Mouse (Mus musculus) mouse trophoblast stem cell (cell line): ENCODE measurements at regions not wholly inside any gene's neighbourhood (a gene's known extent, or its start where the extent isn't known, plus 50 kb on each side); places are given as distances from the start of the nearest gene placed in this dataset.

Experiments
- in situ Hi-C, 2 experiments: fragments of 300-500 bp; cut with MseI, MboI; formaldehyde crosslinking; loops; 2 replicates in 1 of 2; 3 replicates in 1 of 2; pipeline ENCODE4 v1.15.1; 2025

DNA sequence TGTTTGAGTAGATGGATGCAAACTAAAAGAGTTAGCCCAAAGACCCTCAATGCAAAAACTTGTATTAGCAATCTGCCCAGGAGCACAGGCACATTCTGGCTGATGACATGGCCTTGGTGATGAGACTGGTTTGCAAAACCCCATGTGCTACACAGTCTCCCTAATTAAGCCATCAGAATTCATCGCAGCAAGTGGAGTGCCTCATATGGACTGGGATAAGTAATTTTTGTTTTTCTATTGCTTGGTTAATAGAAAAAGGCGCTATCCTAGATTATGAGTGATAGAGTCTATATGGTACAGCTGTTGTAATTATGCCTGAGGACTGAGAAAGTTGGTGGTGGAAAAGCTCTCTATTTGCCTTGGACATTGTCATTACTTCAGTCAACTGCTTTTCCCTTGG is 155.2 kb upstream of the Robo1 start:
- in situ Hi-C loops: no loop called here

DNA sequence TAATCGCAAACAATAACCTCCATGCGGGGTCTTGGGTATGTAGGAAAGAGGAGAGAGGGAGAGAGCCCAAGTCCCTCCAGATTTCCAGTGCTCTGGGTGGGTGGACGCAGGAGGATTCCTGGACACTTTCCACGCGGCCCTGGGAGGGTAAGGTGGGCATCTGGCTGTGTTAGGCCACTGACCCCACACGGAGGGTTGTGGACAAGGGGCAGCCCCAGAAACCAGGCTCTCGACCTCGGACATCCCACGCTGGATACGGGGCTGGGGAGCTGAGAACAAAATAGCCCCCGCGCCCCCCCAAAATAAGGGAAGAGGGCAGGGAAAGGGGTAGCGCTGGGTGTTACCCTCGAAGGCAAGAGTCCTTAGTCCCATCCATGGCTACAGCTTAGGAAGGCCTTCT is 150.2 kb upstream of the Robo1 start:
- in situ Hi-C loops: no loop called here

DNA sequence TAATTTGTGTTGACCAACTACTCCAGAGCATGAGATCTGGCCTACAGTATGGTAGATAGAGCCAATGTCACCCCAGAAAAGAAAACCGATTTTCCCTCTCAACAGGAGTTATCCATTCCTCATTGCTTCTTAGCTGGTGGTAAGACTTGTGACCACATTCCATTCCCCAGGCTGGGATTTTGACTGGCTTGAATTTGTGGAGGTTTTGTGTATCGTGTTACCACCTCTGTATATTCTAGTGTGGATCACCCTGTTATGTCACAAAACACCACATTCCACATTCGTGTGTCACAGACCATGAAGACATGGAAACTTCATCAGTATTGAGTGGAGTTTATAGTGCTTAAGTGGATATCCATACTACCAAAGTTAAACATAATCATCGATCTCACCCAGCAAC is 148.7 kb upstream of the Robo1 start:
- in situ Hi-C loops: no loop called here

DNA sequence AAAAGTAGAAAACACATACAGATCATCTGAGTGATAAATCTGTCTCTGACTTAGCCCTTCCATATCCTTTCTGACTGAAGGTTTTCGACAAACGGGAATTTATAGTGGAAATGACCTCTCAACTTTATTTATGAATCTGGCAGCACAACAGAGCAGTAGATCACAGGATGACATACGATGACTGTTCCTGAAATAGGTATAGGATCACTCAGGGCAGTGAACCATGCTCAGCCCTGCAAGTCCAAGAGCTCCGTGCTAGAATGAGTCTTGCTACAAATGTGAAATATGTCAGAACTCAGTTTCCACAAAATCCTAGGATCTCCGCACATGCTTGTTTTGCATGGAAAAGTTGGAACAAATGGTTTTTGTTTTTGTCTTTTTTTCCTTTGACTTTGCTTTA is 132.4 kb upstream of the Robo1 start:
- in situ Hi-C loops: no loop called here

DNA sequence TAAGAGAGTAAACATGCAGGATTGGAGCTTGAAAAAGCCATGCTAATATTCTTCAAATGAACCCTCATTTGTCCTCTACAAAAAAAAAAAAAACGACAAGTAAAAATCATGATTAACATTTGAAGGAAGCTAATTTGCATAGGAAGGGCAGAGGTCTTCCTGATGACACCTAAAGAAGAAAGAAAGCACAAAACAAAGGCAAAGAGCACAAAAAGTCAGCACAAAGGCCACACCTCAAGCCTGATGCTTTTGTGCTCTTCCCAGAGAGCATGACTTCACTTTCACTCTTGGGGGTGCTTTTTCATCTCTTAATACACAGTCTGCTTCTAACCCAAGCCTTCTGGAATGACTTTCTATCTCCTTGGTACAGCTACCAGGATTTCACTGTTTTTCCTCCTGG is 113.8 kb upstream of the Robo1 start:
- in situ Hi-C loops: no loop called here

DNA sequence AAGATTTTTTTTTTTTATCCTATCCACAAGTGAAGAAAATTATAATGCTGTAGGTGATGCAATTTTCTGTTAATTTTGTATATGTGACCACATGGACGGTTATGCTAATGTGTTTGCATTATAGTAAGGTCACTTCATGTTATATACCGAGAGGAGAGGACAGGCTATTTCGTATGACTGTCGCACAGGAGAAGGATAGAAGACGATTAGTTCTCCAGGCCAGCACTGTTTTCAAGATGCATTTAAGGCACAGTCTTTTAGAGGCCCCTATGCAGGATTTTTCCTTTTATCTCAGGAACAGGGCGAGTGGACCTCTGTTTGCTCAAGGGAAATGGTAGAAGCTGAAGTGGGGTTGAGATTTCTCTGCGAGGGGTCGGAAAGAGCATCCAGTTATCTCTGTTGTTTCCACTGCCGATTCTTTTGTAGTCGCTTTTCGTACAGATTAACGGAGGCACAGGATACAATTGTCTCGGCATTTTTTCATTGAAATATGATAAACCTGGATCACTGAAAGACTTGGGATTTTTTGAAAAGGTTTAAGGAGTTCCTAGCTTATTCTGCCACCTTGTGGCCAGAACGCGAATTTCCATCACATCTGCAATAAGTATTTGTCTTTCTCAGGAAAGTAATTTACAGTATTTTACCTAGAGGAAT is 92.6 kb upstream of the Robo1 start:
- in situ Hi-C loops: loop anchor here (10.0 kb wide), 1 partner anchor 961 kb away; no protein-coding TSS in a partner anchor

DNA sequence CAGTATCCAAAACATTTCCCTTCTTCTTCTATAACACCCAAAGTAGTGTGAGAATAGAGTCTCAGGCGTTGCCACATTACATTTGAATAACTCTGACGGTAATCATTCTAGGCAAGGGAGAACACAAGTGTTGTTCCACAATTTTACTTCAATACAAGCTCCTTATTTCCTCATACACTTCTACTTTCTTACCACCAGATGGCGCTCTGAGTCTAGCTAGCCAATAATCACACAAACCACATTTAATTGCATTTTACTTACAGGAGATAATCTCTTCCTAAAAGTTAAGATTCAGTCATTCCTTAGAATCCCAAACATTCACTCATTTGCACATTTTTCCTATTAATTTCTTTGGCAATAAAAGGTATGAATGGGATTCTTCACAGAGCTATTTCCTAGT is 90.1 kb upstream of the Robo1 start:
- in situ Hi-C loops: loop anchor here (10.0 kb wide), 1 partner anchor 963 kb away; no protein-coding TSS in a partner anchor

DNA sequence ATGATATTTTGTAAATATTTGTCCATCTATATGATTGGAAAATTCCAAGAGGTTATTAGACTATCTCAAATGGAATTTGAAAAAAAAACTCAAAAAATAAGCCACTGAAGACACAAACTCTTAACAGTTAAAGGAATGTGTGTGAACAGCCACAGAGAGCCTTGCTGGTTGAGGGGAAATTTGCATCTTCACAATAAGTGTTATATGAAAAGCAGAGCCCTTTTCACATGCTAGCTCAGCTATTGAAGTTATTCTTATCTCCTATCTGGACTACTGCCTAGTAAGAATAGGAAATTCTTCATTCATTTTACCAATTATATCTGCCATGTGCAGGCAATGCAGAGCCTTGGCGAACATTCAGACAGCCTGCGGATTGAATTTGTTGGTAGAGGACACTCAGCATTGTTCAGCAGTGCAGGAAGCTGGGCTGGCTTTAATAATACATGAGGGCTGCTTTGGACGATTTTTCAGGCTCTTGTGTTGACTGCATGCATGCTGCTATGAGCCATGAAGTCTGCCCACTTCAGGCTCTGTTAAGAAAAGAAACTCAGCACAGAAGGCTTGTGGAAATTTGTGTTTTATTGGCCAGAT is 86.1 kb upstream of the Robo1 start:
- in situ Hi-C loops: no loop called here

DNA sequence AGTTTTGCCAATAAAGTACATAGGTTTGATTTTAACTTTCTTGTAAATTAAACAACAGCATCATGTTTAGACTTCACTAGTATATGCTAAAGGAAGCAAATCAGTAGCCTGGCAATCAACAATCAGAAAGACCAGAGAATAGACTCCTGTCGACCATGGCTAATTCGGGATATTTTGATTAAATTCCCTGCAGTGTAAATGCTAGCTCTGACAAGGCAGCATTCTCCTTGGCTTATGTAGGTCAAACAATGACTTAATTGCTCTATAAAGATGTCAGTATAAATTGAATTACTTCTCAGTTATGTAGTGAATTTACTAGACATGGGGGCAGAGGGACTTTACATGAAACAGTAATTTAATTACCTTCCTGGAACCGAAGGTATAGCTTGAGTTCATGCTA is 84.2 kb upstream of the Robo1 start:
- in situ Hi-C loops: no loop called here

DNA sequence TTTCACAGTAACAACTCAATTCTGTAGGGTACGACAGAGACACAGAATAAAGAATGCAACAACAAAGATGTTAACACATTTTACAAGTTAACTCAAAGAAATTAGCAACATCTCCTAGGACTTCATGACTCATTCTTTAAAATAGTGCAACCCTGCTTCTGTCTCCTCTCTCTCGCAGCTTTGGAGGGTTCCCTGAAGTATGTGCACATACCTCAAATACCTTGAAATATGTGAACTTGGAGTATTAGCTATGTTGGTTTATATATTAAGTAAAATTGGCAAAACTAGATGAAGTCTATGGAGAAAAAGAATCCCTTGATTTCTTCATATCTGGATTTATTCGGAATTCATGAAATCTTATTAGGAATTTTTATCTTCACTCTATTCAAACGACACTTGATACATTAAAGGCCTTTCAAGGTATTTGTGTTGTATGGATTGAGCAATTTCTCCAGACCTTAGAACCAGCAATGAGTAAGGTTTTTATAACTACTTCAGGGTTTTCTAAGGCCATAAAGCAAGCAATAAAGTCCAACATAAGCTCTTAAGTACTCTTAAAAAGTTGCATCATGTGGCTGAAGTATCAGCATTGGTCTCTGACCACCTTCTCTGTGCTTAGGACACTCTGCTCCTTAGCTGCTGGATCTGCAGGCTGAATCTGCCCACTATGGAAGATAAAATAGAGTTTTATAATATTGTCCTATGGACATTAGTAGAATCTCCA is 82.8 kb upstream of the Robo1 start:
- in situ Hi-C loops: no loop called here

DNA sequence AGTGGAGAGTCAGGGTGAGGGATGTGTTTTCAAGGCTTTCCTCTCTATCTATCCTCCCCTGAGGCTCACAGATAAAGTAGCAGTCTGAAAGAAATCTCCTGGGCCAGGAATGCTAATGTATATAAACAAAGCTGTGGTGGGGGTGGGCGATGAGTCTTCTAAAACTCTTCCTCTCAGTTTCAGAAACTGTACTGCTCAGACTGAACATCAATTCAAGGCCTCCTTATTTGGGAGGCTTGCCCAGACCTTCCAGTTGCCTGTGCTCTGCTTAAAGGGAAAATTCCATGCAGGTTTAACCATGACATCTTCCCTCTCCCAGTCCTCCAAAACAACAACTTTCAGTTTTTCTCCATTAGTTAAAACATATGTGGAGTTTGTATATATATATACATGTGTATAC is 73.7 kb upstream of the Robo1 start:
- in situ Hi-C loops: no loop called here

DNA sequence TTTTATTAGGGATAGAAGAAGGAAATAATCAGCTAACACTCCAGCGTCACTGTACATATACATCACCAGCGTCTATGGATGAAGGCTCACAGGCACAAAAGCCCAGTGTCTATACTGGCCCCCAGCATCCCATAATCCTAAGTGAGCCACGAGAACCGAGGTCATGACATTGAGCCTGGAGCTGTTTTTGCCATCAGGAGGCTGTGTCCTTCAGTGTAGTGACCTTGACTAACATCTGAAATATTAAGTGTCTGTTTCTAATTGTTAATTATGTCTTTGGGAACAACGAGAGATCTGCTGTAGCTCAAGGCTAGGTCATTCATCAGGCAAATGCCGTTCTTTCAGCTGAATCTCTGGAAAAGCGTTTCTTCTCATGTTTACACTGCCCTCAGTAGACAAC is 68.5 kb upstream of the Robo1 start:
- in situ Hi-C loops: no loop called here

DNA sequence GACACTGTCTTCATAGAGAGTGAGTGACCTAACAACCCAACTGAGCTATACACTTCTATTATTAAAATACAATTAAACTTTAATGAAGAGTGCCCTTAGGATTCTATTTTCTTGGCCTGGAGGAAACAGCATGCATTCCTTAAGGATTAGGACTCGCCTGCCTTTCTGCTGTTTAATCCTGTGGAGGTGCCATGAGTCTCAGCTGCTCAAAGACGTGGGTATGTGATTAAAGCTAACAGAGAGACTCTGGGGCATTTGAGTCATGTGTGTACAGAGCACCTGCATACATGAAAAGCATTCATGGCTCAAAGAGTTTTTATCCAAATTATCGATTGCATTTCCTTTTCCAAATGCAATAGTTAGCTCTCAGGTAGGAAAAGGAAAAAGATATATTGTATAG is 51.7 kb upstream of the Robo1 start:
- in situ Hi-C loops: no loop called here
